Mouse (Mus musculus) heart, postnatal 4 days (tissue): ENCODE results near the gene Vps16. TPM values are rescaled to one million over a fixed set of nuclear protein-coding genes. Genes with fewer than 3 reads are reported as not detected.

Source experiments
- DNase-seq: peaks from one replicate; pipeline ENCODE4 v3.0.0; 2021
- total RNA-seq, 2 experiments: library from RNA; stranded (reverse); gene quantifications; 2 replicates each; pipeline ENCODE4 v1.2.3; 2021

Vps16 gene
- total RNA-seq, 2 experiments from 2014 or later: 39.0 to 45.3 TPM

- peak; percentile 84 for DNase-seq
These were observed 578 bp upstream of the Vps16 start for GRCm38 (mm10) chr2:130423397-130424125.

GRCm38 (mm10) chr2:130425112-130425511, 973 bp downstream of the Vps16 start:
- no peak for DNase-seq

- DNase-seq: no peak
These were observed 5.7 kb downstream of the Vps16 start for GRCm38 (mm10) chr2:130429851-130430250.

- DNase-seq: no peak
These were observed 6.3 kb downstream of the Vps16 start for GRCm38 (mm10) chr2:130430484-130430883.

- DNase-seq: no peak
These were observed 8.0 kb downstream of the Vps16 start for GRCm38 (mm10) chr2:130432157-130432556.

DNA sequence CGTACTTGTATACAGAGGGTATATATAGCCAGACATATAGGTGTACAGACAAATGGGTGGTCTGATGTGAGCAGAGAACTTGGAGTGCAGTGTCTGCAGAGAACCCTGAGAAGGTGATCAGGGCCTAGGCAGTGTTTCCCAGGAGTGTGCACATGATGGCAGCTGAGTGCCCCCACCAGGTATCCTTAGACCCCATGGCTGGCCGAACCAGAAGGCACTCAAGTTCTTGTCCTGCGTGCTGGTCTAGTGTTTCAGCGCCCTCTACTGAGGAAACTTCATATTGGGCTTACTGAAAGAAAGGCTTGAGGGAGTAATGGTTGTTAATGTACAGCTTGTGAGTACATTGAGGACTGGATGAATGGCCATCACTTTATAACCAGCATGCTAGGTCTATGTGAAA, 9.0 kb downstream of the Vps16 start:
- DNase-seq: peak; percentile 53

GRCm38 (mm10) chr2:130436769-130437168, 12.6 kb downstream of the Vps16 start:
- DNase-seq: no peak

GRCm38 (mm10) chr2:130438861-130439260, 14.7 kb downstream of the Vps16 start:
- no peak for DNase-seq

GRCm38 (mm10) chr2:130439840-130440480, 15.8 kb downstream of the Vps16 start:
- DNase-seq: no peak

DNA sequence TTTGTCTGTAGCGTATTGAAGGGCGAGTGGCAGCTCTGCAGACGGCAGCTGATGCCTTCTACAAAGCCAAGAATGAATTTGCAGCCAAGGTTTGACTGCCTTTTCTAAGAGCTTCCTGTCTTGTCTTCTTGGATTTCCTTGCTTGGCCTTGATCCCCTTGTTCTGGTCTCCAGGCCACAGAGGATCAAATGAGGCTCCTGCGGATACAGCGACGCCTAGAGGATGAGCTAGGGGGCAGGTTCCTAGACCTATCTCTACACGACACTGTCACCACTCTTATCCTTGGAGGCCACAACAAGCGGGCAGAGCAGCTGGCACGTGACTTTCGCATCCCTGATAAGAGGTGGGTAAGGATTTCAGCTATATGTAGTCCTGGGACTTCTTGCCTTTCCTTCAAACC, 18.0 kb downstream of the Vps16 start:
- DNase-seq: no peak

DNA sequence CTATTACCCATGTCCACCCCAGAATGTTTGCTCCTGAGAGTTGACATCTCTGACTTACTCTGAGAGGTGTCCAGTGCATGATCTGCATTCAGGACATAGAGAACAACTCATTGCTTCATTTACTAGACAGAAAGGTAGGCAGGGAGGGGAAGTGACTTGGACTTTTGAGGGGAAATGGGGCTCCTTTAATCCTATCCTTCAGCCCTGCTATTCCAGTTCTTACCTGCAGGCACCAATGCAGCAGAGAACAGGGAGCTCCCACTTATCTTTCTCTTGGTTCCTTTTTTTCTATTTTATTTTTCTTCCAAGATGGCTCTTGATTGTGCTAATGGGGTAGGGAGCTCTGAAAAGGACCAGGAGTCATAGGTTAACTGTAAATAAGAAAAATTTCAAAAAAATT, 24.3 kb downstream of the Vps16 start:
- no peak for DNase-seq

- no peak for DNase-seq
These were observed 25.1 kb downstream of the Vps16 start for GRCm38 (mm10) chr2:130449021-130449793.

DNA sequence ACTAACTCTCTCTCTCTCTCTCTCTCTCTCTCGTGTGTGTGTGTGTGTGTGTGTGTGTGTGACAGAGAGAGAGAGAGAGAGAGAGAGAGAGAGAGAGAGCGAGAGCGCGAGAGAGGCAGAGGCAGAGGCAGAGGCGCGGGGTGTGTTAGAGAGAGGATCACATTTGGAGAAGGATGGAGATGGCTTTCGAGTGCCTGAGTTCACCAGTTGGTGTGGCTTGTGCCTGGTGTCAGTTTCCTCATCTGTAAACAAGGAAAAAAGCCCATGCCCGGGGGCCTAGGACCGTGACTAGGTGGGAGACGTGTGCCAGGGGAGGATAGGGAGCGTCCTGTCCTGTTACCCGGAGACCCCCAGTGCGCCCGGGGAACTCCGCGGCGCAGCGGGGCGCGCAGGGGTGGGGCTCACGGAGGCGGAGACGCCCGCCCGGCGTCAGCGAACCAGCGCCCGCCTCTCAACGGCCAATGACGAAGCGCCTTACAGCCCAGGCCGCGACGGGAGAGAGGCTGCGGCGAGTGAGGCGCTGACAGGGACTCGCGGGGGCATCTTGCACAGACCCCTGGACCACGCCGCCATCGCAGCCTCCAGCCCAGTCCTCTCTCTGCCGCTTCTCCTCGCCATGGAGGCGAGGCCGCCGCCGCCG, 25.8 kb downstream of the Vps16 start, which contains the start of gene Ptpra:
TSS of gene Ptpra (plus strand) at position 485 of the 640 bp plus-strand sequence.
- DNase-seq: peak; percentile 93

DNA sequence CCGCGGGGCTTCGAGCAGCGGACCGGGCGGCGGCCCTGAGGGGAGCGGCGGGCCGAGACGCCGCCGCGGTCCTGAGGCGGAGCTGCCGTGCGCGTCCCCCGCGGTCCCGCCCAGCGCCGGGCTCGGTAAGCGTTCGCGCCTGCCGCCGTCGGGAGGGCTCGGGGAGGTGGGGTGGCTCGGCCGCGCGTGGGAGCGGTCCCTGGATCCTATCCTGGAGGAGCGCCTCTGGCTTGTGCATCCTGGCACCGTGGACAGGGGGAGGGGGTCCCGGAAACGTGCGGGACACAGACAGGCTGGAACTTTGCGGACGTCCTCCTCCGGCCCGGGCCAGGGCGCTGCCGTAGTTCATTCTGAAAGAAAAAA, 26.3 kb downstream of the Vps16 start:
- DNase-seq: peak; percentile 77

DNA sequence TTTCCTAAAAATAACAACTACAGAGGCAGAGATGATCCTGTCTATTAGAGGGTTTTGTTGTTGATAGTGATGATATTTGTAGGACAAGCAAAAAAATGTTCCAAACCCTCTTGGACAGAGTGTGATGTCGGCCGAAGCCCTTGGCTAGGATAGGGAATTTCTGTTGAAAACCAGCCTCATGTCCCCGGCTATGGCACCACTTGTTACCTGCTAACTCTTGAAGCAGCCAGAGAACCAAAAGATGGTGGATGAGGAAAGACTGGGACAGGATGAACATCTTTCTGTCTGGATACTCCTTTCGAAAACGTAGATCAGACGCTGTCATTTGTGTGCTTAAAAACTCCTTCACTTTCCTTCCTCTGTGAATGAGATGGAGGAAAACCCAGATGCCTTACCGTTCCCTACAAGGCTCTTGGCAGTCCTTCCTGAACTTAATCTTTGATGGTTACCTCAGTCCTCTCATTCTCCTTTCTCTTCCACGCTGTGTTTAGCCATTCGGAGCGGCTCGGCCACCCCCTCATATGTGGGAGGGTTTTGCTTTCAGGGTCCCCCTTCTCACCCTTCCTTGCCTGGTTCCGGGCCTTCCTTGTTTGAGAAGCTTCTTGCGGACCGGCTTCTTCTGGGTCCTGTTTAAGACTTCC, 27.1 kb downstream of the Vps16 start:
- DNase-seq: no peak

DNA sequence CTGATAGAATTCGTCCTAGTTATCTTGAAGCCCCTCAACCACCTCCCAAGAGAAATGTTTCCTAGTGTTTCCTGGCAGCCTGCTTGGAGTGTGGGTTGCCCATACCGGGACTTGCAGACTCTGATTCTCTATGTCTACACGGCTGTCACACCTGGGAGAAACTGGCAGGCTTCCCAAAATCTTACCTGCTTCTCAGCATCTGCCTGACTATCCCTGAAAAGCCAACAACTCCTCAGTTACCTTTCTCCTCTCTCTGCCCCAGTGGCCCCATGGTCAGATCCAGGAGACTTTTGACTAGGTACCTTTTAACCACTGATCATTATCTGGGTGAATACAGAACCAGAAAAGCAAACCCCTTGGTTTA, 27.6 kb downstream of the Vps16 start:
- no peak for DNase-seq

GRCm38 (mm10) chr2:130452266-130452665, 28.1 kb downstream of the Vps16 start:
- DNase-seq: no peak

GRCm38 (mm10) chr2:130453421-130453820, 29.3 kb downstream of the Vps16 start:
- no peak for DNase-seq

- DNase-seq: no peak
These were observed 30.7 kb downstream of the Vps16 start for GRCm38 (mm10) chr2:130454748-130455370.

DNA sequence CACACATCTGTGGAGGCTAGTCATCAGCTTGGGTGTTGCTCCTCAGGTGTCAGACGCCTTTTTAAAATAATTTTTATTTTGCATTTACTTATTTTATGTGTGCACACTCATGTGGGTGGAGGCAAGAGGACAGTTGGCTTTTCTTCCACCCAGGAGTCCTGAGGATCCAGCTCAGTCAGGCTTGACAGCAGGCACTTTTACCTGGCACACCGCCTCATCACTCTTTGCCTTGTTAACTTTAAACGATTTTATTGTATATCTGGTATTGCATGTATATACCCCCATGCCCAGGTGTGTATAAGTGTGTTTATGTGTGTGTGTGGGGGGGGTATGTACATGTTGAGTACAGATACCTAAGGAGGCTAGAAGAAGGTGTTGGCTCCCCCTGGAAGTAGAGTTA, 33.7 kb downstream of the Vps16 start:
- DNase-seq: no peak

DNA sequence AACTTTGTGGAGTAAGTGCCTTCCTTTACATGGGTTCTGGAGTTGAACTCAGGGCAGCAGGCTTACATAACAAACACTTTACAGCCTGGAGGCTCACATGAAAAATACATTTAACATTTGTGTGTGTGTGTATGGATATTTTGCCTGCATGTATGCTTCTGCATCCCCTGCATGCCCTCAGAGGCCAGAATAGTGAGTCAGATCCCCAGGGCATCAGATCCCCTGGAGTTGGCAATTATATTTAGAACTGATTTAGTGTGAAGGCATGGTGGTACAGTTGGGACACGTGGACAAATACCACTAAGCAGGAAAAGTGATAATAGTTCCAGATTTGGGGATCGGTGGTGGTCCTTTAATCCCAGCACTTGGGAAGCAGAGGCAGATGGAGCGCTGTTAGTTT, 35.4 kb downstream of the Vps16 start:
- no peak for DNase-seq
